Mouse (Mus musculus) liver, embryonic 18 days (tissue): ENCODE data around the gene Nr4a1. TPM values are rescaled to one million over a fixed set of nuclear protein-coding genes. Genes with fewer than 3 reads are reported as not detected.

ENCODE experiments used
- polyA plus RNA-seq: library from polyadenylated mRNA; depleted of rRNA; stranded (reverse); fragments of >200 nt; gene quantifications from 2 replicates; pipeline ENCODE4 v1.2.3, GENCODE M21; 2012; rRNA removed

Nr4a1 gene
- polyA plus RNA-seq: 0.94 and 0.97 TPM in 2 replicates

GRCm38 (mm10) chr15:101253886-101254795, at the start of gene Nr4a1:
TSS of gene Nr4a1 (plus strand) at chr15:101254269.

GRCm38 (mm10) chr15:101224006-101224906, 29.8 kb upstream of the Nr4a1 start, which contains the start of gene Grasp:
TSS of gene Grasp (plus strand) at chr15:101224188.

GRCm38 (mm10) chr15:101283911-101284750, 30.1 kb downstream of the Nr4a1 start, which contains the start of gene Atg101:
TSS of gene Atg101 (plus strand) at chr15:101284272.

DNA sequence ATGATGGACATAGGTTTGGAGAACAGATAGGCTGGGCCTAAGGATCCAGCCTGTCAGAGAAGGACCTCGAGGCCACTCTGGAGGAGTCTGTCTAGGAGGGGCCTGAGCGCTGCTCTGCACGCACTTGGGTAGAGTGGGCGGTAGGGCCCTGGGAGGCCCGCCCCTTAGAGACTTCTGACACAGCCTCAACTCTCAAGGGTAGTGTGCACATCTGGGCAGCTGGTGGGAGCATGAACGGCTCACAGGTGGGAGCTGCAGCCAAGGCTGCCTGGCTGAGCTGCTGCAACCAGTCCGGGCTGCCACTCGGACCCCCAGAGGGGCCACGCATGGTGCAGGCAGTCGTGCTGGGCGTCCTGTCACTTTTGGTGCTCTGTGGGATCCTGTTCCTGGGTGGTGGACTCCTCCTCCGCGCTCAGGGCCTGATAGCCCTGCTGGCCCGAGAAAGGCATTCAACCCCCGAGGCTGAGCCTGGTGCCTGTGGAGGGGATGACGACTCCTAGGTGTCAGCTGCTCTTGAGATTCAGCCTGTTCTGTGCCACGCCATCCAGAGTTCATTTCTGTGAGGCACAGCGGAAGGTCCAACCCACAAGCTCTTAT, 39.1 kb downstream of the Nr4a1 start, which contains the start of gene 6030408B16Rik:
Gene 6030408B16Rik (plus strand): TSS at position 188 of the 597 bp plus-strand sequence.

Other genes with a start within 250 kb of the Nr4a1 start
- not detected in 2 replicates for gene Gm47841, start 206.9 kb upstream of the Nr4a1 start, polyA plus RNA-seq
- 1.2 and 1.4 TPM in 2 replicates for gene Fignl2, start 175.7 kb upstream of the Nr4a1 start, polyA plus RNA-seq
- gene Ankrd33, start 138.5 kb upstream of the Nr4a1 start, polyA plus RNA-seq: not detected in 2 replicates
- gene Acvrl1, start 125.7 kb upstream of the Nr4a1 start, polyA plus RNA-seq: 3.8 and 4.6 TPM in 2 replicates
- gene Acvr1b, start 80.2 kb upstream of the Nr4a1 start, polyA plus RNA-seq: 5.0 and 6.3 TPM in 2 replicates
- gene Grasp, start 30.1 kb upstream of the Nr4a1 start, polyA plus RNA-seq: 0.85 and 1.2 TPM in 2 replicates
- gene Atg101, start 30.0 kb downstream of the Nr4a1 start, polyA plus RNA-seq: 22.5 and 25.1 TPM in 2 replicates
- 0.43 and 0.51 TPM in 2 replicates for gene 6030408B16Rik, start 38.9 kb downstream of the Nr4a1 start, polyA plus RNA-seq
- 0.35 and 0.42 TPM in 2 replicates for gene Krt80, start 115.9 kb downstream of the Nr4a1 start, polyA plus RNA-seq
- gene Krt7, start 156.8 kb downstream of the Nr4a1 start, polyA plus RNA-seq: 2.6 and 3.0 TPM in 2 replicates
- not detected in 2 replicates for gene Krt87, start 184.5 kb downstream of the Nr4a1 start, polyA plus RNA-seq
- not detected in 2 replicates for gene Krt88, start 193.5 kb downstream of the Nr4a1 start, polyA plus RNA-seq
- not detected in 2 replicates for gene Krt81, start 209.5 kb downstream of the Nr4a1 start, polyA plus RNA-seq
- 0.07 and 0.22 TPM in 2 replicates for gene Krt86, start 219.2 kb downstream of the Nr4a1 start, polyA plus RNA-seq
- gene Krt83, start 237.2 kb downstream of the Nr4a1 start, polyA plus RNA-seq: 0.85 and 1.1 TPM in 2 replicates